Mouse (Mus musculus) liver, adult (tissue): ENCODE measurements around the gene Herc4.

Experiments
- GATA4 ChIP-seq: IDR thresholded peaks from 2 replicates; pipeline ENCODE4 v1.6.1; 2014; ENCODE audit warnings: mild to moderate bottlenecking, low read length; ENCODE audit not compliant: insufficient replicate concordance

Gene Herc4

DNA sequence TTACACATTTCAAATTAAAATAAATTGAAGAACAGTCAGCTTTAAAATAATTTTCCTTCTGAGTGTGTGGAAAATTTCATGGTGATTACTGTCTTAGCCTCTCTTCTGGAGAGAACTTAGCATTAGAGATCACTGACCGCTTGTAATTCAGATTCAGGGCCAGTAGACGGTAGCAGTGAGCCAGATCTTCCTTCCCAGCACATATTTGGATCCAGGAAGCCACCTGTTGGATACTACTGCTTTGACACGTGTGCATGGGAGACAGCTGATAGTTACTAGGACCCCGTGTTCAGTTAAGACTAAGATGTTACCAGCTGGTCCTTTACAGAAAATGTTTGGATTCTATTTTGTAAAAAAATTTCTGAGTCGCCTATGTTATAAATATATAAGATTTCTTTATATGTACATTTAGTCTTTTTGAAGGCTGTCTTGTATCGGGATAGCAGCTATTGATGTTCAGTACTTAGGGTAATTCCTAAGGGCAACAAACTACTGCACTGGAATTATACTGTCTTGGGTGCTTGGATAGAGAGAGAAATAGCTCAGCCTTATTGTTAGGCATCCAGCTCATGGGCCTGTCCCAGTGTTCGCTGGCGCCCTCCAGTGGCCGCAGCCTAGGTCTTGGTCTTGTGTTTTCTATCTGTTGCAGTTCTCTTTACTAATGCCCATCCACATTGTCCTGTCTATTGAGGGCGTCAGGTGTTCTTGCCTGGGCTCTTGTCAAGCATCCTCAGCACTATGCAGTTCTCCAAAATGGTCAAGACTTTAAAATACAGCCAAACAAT, 65.2 kb downstream of the Herc4 start:
- TF ChIP-seq GATA4: no peak

DNA sequence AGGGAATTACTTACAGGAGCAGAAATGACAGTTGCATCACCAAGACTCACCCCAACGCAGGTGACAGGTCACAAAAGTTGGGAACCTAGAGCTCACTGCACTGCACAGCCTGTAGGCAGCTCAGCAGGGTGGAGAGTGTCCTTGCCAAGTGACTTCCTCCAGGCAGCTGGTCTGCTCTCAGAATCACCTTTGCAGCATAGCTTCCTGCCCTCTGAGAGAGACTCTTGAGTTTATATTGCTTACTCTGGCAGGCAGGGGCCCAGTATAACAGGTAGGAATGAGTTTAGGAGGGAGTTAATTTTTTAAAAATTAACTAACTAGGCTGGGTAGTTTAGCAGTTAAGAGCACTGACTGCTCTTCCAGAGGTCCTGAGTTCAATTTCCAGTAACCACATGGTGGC, 70.1 kb downstream of the Herc4 start:
- TF ChIP-seq GATA4: no peak

DNA sequence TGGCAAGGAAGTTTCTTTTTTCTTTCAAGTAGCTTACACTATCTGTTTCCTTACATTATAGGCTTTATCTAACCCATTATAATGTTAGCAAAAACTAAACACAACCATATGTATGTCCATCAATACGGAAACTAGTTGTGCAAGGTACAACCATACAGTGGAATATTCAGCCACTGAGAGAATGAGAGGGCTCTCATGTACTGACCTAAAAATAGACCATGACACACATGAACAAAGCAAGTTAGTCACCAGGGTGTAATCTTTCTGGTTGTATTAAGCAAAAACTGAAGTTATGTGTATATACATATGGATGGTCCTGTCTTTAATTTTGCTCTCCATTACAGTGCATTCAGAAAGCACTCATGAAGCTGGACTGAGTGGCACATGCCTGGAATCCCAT, 83.5 kb downstream of the Herc4 start:
- TF ChIP-seq GATA4: no peak

DNA sequence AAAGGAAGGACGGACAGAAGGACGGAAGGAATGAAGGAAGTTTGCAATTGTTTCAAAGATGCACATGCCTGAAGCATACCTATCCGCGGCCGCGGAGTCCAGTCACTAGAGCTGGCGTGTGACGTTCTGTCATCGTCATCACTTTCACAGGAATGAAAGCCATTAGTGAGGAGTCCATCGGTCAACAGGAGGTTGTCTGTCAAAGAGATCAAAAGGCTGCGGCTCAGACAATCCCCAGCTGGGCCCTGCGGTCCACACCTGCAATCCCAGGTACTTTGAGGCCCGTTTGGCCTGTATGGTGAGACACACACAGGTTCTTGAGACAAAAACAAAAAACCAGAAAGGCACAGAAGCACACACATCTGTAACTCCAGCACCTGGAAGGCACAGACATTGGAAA, 93.3 kb downstream of the Herc4 start:
- no peak for TF ChIP-seq GATA4

DNA sequence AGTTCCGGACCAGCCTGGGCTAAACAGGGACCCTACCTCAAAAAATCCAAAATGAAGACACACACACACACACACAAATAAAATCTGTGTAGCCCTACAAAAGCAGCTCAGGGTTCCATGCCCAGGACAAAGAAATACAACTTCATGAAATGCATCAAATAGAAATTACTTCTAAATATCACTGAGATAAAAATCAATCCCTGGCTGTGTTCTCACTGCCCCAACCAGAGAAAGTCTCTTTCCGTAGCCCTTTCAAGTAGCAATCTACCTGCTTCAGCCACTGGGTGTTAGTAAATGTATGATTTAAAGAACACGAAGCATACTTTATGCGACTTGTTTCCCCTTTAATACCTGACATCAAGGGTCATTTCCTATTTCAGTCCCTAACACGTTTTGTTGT, 93.7 kb downstream of the Herc4 start:
- no peak for TF ChIP-seq GATA4

DNA sequence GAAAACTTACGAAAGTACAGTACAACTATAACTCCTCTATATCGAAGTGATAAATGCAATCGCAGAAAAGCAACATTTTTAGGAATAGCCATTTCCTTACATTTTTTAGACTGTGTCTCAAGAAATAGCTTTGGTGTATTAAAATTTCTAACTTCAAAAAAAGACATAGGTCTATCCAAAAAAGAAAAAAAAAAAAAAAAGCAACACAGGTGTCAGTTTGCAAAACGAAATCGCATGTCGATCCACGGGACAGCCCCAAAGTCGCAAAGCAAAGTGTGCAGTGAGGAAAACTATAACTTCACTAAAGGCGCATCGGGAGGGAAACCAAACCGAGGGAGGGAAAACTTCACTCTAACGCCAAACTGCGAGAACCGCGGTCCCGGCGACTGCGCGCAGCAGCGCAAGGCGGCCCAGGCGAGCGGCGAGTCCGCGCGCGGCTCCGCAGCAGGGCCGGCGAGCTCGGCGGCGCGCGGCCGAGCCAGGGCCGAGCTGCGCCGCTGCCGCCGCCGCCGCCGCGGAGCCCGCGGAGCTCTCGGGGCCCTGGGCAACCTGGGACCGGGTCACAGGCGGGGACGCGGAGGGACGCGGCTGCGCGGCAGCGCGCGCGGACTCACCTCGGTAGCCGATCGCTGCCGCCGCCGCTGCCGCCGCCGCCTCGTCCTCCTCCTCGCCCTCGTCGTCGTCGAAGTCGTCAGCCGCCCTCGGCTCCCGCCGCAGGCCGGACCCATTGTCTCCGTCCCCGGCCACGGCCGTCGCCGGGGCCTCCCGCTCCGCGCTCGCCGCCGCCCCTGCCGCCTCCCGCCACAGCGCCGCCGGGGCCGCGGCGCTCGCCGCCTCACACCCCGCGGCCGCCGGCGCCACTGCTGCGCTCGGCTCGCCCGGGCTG, 94.6 kb downstream of the Herc4 start:
- TF ChIP-seq GATA4: no peak

DNA sequence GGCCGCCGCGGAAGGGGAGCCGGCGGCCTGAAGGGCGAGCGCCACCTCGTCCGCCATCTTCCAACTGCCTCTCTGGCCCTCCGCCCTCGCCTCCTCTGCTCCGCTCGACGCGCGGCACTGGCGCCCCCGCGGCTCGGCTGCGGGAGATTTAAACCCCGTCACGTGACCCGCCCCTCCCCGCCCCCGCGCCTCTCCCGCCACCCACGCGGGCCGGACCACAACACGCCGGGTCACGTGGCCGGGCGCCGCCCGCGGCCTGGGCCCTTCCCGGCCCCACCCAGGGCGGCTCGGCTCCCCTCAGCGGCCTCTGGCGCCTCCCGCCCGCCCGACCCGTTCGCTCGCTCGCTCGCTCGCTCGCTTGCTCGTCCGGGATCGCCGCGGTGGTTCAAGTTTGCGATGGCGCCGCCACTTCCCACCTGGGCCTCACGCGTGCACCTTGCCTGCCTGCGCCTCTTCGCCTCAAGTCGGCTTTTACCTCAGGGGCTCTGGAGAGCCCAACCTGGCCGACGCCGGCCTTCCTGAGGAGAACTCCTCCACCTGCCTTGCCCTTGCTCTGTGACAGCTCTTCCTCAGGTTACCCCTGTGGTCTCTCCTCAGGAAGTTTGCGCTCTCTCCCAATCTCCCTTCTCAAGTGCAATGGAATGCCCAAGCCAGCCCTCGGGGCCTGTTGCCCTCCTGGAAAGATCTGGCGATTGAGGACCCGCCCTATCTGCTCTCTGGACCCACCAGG, 95.5 kb downstream of the Herc4 start:
- no peak for TF ChIP-seq GATA4

DNA sequence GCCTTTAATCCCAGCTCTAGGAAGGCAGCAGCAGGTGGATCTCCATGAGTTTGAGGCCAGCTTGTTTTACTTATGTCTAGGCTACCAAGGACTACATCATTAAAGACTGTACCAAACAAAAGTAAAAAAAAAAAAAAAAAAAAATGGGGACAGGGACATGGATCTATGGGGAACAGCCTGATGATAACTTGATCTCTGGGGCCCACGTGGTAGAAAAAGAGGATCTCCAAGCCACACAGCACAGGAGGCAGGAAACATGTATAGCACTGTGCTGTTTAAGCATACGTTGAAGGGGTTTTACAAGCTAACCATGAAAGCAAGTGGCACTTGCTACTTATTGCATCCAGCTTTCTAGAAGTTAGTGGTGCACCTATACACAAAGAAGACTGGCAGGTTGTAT, 97.7 kb downstream of the Herc4 start:
- TF ChIP-seq GATA4: no peak

DNA sequence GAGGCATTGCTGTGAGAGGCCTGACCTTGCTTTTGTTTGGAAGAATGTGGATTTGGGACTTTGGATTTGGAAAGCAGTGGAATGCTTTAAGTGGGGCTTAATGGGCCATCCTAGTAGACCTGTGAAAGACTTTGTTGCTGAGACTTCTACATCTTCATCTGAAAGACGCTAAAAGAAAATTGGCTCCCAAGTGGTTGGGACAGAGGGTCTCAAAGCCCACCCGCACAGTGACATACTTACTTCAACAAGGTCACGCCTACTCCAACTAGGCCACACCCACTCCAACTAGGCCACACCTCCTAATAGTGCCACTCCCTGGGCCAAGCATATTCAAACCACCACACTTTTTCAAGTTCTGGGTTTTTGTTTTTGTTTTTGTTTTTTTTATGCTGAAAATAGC, 101.1 kb downstream of the Herc4 start:
- no peak for TF ChIP-seq GATA4

DNA sequence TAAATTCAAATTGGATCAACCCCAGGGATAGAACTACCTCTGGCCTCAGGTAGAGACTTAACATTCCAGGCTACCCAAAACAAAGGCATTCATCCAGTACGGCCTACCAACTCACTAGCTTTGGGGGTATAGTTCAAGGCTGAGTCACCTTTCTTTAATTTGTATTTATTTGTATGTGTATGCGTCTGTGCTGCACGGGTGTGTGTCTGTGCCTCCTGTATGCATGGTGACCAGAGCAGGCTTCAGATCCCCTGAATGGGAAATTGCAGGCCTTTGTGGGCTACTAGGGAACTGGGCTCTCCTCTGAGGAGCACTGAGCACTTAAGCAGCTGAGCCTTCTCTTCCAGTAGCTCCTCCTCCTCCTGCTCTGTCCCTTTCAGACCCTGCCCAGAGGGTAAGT, 104.7 kb downstream of the Herc4 start:
- TF ChIP-seq GATA4: no peak

DNA sequence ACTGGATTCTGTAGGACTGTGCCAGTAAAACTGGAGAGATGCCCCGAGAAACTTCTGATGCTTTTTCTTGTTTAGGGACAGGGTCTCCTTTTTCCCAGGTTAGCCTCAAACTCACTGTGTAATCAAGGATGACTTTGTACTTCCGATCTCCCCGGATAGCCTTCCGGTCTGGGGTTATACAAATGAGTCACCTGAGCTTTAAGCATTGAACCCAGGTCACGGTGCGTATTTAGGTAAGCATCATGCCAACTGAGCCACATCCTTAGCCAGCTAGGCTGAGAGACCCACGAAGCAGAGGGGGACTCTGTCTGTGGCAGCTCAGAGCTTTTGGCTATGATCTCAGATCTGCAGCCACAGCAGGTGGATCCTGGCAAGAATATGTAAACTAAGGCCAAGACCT, 107.1 kb downstream of the Herc4 start:
- no peak for TF ChIP-seq GATA4

DNA sequence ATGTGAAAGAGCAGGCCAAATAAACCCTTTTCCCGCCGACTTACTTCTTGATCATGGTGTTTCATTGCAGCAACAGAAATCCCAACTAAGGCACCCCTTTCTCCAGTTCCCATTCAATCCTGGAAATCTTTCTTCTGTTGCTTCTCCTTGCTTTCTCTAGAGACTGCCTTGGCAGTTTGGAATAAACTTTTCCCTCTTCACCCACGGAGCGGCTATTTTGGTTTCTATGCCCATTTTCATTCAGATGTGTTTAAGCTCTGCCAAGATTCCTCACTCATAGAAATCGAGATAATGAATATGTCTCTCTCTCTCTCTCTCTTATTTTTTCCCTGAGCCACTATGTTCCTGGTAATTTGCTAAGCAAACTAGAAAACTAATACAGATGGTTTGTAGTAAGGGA, 108.5 kb downstream of the Herc4 start:
- no peak for TF ChIP-seq GATA4

DNA sequence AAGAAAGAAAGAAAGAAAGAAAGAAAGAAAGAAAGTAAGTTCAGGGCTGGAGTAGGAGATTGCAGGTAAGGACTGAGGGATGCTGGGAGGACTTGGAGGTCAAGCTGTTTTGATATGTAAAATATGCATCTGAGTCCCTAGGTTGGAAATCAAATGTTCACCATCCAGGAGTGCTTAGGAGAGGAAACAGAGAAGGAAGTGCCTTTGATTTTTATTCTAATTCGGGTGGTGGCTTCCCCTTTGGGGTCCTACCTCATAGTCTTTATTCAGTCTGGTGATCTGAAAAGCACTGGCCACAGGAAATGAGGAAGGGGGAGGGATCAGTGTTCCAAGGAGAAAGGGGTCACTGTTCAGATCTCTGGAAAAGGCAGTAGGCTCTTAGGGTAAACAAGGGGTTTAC, 116.9 kb downstream of the Herc4 start:
- no peak for TF ChIP-seq GATA4

DNA sequence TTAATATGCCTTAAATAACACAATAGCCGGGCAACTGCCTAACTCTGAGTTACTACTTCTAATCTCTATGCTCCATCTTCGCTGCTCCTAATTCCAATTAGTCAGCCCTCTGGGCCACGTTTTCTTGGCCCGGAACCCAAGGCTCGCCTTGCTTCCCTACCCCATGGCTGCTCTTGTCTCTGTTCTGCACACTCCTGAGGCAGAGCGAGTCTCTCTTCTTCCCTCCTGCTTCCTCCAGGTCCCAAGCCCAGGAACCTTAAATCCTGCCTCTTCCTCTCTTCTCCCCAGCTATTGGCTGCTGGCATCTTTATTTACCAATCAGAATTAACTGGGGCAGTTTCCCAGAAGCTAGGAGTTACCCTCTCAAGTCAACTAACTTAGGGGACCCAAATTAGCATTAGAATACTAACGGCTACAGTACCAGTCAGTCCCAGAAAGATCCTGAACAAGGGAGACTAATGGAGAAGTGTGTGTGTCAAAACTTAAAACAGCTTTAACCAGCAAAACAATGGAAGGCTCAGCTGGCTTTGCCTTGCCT, 122.4 kb downstream of the Herc4 start:
- no peak for TF ChIP-seq GATA4

DNA sequence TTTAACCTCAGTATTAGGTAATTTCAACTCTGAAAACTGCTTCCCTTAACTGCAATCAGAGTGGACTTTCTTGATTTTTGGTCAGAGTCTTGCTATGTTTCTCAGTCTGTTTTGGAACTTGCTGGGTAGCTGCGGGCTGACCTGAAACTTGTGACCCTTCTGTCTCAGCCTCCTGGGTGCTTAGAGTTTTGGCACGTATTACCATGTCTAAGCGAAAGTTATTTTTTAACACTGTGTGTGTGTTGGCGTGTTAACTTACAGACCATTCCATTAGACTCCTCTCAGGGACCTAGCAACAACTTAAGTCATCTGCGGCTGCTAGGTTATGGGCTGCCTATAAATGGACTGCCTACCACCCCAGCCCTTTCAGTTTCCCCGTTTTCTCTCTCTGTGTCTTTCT, 123.8 kb downstream of the Herc4 start:
- TF ChIP-seq GATA4: no peak
